Mouse (Mus musculus): ENCODE measurements around the gene 1700023F06Rik. TPM values are rescaled to one million over a fixed set of nuclear protein-coding genes. Genes with fewer than 3 reads are reported as not detected.
"Not testable (repeated sequence)": the region's sequence is repeated elsewhere in the genome, so short reads cannot be mapped to it uniquely, and the experiment has no call there.

Gene 1700023F06Rik
- total RNA-seq, 1 experiment from 2014 or later: not detected

DNA sequence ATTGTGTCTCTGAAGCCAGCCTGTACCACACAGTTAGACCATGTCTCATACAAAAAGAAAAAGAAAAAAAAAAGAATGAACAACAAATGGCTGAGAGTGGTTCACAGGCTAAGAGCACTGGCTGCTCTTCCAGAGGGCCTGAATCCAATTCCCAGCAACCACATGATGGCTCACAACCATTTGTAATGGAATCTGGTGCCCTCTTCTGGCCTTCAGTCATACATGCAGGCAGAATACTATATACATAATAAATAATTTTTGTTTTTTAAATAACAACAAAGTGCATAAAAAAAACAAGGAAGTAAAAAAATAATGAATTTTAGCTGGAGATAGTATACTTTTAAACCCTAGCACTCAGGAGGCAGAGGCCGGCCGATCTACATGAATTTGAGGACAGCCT lies 21.2 kb upstream of the 1700023F06Rik start:
- ATAC-seq (ENCODE audit: extremely low read depth, insufficient number of reproducible peaks, low FRiP score, poor library complexity, severe bottlenecking): no peak

DNA sequence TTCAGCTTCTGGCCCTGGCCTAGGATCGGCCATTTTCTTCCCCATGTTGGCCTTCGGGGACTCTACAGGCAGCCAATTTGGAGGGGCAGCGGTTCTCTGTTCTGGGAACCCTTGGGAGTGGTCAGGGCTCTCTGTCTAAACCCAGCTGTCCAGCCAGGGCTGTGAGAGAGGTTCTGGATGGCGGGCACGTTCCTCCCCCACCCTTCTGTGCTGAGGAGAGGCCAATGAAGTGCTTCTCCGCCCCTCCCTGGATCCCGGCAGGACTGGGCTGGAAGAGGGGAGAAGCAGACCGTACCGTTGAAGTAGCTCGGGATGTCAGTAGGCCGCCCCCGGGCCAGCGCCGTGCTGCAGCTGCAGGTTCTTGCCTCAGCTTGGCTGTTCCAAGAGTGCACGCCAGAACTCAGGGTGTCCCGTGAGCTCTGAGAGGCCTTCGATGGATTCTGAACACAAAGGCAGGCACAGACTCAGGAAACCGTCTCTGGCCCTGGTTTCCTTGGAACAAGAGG lies 15.6 kb upstream of the 1700023F06Rik start:
- ATAC-seq (ENCODE audit: extremely low read depth, insufficient number of reproducible peaks, low FRiP score, poor library complexity, severe bottlenecking): no peak

DNA sequence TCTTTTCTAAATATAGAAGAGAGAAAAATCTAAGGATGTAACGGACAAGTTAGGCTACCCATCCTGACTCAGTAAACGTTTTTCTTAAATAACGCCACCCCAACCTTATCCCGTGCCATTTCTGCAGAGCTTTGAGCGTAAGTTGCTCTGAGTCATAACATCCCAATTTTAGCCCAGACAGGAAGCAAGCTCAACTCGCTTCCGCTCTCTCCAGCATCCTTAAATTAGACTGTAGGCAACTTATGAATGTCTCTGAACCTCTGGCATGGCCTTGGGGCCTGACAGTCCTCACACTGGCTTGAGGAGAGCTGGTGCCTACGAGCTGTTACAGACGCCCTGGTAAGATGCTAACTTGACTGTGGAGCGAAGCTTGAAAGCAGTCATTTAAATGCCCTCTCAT lies 15.1 kb upstream of the 1700023F06Rik start:
- no peak for ATAC-seq (ENCODE audit: extremely low read depth, insufficient number of reproducible peaks, low FRiP score, poor library complexity, severe bottlenecking)

DNA sequence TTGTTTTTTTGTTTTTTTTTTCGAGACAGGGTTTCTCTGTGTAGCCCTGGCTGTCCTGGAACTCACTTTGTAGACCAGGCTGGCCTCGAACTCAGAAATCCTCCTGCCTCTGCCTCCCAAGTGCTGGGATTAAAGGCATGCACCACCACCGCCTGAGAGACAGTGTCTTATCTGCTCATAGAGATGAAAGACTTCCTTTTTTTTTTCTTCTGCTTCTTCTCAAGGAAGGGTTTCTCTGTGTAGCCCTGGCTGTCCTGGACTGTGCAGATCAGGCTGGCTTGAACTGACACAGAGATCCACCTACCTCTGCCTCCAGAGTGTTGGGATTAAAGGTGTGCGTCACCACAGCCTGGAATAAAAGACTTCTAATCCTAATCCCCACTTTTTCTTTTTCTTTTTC lies 14.4 kb upstream of the 1700023F06Rik start:
- not testable (repeated sequence) for ATAC-seq (ENCODE audit: extremely low read depth, insufficient number of reproducible peaks, low FRiP score, poor library complexity, severe bottlenecking)

DNA sequence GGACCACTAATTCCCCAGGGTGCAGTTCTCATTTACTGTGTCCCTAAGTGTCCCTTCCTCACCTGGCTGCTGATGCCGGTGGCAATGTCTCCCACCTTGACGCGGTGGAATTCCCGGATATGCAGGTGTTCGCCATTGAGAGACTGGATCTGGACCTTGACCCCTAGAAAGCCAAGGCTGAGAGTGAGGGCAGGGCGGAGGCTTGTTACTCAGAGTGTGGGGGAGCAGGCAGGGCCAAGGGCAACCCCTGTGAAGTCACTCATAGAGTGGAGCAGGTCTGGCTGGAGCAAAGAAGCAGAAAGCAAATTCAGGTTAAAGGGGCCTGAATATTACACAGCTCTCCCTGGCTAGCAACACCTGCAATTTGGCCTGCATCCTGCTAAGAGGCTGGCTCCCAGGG lies 13.1 kb upstream of the 1700023F06Rik start:
- ATAC-seq (ENCODE audit: extremely low read depth, insufficient number of reproducible peaks, low FRiP score, poor library complexity, severe bottlenecking): no peak

DNA sequence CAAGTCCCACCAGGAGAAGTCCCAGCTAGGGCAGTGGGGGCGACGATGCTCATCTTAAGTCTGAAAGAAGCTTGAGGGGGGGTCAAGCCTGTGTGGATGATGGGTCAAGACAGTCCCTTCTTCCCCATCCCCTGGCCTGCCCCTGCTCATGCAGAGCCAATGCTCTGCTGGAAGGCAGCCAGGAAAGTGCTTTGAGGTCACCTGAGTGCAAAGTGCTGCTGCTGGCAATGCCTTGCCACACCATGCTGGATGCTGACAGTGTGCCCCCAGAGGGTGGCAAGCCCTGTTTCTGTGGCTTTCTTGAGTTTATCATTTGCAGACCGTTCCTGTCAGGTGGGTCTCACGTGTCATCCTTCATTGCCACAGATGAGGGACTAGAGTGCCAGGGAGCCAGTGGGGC lies 11.6 kb upstream of the 1700023F06Rik start:
- ATAC-seq (ENCODE audit: extremely low read depth, insufficient number of reproducible peaks, low FRiP score, poor library complexity, severe bottlenecking): no peak

DNA sequence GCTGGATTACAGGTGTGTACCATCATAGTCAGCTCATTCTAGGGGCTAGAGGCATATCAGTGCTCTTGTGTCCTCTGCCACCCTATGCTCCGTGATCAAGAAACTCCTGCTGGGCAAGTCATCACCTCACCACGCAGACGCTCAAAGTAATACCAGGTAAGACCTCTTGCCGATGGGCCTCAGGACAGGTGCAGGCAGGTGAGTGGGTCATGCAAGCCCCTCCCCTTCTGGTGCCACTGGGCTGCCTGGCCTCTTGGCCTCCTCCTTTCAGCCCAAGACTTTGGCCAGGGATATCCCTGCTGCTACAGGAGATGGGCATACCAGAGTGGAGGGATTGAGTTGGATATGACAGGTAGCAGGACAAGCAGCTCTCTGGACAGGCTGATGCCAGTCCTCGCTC lies 10.9 kb upstream of the 1700023F06Rik start:
- ATAC-seq (ENCODE audit: extremely low read depth, insufficient number of reproducible peaks, low FRiP score, poor library complexity, severe bottlenecking): no peak

DNA sequence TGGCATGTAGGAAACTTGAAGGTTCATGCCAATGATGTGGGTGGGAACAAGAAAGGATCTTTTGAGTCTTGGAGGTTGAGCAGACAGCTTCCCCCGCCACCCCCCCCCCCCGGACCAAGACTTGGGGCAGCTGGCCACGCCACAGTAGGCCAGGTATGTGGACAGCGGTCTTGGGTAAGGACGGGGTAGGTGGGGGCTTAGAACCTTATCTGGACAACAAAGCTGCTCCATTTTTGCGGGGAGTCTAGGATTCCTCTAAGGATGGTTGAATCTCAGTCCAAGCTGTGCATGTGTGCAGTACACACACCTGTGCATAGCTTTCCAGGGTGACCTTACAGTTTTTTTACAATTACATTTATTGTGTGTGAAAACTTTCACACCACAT lies 10.2 kb upstream of the 1700023F06Rik start:
- no peak for ATAC-seq (ENCODE audit: extremely low read depth, insufficient number of reproducible peaks, low FRiP score, poor library complexity, severe bottlenecking)

DNA sequence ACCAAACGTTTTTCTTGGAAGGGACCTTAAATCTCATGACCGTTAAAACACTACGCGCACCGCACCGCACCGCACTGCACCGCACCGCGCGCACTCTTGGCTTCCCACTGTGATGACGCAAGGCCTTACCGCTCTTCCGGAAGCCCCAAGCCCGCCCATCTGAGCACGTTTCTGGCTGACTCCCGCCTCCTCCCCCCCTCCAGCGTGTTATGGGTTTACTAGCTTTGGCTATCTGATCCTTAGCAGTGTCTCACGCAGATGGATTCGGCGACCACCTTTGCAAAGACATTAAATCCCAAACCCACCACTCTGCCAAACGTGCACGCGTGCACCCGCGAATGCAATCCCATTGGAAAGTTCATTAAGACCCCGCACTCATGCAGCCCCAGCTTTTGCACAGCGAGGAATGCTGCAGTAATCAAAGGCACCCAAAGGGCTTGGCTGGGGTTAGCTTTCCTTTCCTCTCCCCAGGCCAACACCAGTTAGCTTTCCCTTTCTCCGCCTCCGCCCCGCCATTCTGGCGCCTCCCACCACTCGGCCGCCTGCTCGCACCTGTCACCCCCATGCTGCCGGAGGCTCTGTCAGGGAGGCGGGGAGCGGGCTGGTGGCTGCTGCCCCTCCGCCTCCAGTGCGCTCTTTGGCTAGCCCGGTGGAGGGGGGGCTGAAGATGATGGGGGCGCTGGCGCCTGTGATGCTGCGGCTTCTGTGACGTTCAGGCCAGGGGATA lies 9.6 kb upstream of the 1700023F06Rik start, which contains the start of gene Spata32:
Spata32 (minus strand) TSS at position 643 of the 727 bp plus-strand sequence.
- peak; percentile 81 for ATAC-seq (ENCODE audit: extremely low read depth, insufficient number of reproducible peaks, low FRiP score, poor library complexity, severe bottlenecking)

DNA sequence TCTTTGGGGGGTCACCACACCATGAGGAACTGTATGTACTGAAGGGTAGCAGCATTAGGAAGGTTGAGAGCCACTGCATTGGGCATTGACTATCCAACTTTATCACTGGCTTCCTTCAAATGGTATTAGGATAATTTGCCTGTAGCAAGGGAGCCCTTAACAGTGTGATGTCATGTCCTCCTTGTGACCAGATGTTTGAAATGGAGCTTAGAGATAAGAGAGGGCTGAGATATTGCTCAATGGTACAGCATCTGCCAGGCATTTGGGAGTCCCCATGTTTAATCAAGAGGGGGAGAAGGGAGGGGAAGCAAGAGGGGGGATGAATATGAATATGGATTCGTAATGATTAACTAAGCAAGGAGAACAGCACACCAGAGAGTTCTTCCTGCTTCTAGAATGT lies 7.0 kb upstream of the 1700023F06Rik start:
- no peak for ATAC-seq (ENCODE audit: extremely low read depth, insufficient number of reproducible peaks, low FRiP score, poor library complexity, severe bottlenecking)

DNA sequence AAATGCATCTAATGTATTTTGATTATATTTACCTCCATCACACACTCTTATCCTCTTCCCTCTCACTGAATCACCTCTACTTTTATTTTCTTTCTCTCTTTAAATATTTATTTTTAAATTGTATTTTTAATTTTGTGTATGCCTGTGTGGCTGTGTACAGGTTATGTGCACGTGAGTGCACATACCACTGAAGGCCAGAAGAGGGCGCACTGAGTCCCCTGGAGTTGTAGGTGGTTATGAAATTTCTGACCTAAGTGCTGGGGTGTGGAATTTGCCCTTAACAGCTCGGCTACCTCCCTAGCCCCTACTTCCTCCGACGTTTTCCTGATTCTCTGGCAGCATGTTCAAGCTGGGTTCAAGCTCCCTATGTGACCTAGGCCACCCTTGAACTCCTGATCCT lies 5.4 kb upstream of the 1700023F06Rik start:
- ATAC-seq (ENCODE audit: extremely low read depth, insufficient number of reproducible peaks, low FRiP score, poor library complexity, severe bottlenecking): no peak

DNA sequence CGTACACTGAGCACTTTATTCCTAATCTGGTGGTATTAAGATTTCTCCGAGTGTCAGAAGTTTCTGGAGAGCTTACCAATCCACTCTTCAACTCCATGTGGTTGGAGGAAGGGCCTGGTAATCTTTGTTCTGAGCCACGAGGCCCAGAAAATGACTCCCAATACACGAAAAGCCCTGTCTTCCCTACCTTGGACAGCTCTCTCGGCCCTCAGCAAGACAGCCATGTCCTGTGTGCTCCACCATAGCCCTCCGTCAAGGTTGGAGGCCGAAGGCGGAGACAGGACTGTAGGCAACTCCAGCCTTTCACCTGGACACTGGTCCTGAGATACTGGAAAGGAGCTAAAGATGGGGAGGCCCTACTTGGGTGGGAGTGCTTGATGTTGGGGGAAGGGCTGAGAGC lies 1.9 kb upstream of the 1700023F06Rik start:
- no peak for ATAC-seq (ENCODE audit: extremely low read depth, insufficient number of reproducible peaks, low FRiP score, poor library complexity, severe bottlenecking)

DNA sequence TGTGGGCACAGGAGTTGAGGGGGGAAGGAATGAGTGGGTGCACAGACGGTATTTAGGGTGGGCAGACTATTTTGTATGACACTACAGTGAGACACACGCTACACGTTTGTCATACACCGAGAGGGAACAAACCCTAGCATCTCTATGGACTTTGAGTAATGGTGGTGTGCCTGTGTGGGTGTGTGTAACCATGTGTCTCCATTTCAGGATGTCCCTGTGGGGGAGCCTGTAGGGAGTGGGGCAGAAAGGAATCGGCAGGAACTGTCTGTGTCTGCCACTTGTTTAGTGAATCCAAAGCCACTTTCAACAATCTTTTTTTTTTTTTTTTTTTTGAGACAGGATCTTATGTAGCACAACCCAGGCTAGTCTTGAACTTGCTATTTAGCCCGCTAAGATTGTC lies 2.2 kb downstream of the 1700023F06Rik start:
- ATAC-seq (ENCODE audit: extremely low read depth, insufficient number of reproducible peaks, low FRiP score, poor library complexity, severe bottlenecking): no peak

DNA sequence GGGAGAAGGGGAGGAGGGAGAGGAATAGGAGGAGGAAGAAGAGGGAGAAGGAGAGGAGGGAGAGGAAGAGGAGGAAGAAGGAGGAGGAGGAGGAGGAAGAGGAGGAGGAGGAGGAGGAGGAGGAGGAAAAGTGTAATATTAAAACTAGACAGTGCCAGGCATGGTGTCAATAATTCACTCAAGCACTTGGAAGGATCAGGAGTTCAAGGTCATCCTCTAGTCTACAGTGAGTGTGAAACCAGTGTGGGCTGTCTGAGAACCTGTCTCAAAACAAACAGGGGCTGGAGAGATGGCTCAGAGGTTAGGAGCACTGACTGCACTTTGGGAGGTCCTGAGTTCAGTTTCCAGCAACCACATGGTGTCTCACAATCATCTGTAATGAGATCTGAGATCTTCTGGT lies 6.0 kb downstream of the 1700023F06Rik start:
- ATAC-seq (ENCODE audit: extremely low read depth, insufficient number of reproducible peaks, low FRiP score, poor library complexity, severe bottlenecking): no peak

DNA sequence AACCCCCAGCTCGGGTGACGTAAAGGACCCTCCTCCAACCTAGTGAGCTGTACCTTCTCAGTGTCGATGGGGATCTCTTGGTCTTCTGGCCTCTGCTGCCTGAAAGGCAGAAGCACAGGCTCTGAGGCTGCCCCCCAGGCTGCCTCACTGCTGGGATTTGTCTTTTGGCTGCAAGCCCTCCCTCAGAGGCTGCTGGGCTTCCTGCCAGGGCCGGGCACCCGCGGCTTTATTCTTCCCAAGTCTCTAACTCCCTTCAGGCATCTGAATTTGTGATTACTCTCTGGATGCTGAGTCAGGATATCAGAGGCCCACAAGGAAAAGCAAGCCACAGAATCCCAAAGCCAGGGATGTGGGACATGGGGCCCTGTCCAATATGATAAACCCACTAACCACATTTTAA lies 6.7 kb downstream of the 1700023F06Rik start:
- ATAC-seq (ENCODE audit: extremely low read depth, insufficient number of reproducible peaks, low FRiP score, poor library complexity, severe bottlenecking): no peak

DNA sequence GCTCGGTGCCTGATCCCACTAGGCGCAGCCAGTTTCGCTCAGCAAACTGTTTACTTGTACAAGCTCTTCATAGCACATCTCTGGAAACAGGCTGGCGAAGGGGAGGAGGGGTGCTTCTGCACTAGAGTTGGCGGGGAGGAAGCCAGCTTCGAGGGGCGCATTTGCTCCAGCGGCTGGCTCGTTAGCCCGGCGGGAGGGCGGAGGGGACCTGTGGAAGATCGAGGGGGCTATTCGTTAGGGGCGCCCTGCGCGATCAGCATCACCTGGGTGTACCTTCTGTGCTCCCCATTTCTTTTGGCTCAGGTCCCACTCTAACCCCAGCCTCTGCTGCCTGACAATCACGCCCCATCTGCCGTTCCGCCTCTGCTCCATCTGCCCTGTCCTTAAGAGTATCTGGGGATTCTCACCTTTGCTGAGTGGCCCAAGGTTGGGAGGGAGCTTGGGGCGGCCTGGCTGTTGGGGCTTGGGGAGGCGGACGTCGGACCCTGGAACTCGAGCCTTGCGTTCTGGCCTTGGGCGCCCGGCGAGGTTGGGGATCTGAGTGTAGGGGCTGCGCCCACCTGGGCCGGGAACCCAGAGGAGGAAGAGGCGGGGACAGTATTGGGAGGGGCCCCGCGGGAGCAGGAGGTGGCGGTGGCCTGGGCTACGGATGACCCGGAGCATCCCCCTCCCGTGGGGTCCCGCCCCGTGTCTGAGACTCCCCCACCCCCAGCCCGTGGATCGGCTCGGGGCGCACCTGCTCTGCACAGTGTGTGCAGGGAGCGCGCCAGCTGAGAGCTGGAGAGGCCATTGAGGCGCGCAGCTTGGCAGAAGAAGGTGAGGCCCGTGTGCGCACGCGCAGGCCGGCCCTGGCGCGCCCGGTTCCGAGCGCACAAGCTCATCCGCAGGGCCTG lies 9.2 kb downstream of the 1700023F06Rik start:
- no peak for ATAC-seq (ENCODE audit: extremely low read depth, insufficient number of reproducible peaks, low FRiP score, poor library complexity, severe bottlenecking)

DNA sequence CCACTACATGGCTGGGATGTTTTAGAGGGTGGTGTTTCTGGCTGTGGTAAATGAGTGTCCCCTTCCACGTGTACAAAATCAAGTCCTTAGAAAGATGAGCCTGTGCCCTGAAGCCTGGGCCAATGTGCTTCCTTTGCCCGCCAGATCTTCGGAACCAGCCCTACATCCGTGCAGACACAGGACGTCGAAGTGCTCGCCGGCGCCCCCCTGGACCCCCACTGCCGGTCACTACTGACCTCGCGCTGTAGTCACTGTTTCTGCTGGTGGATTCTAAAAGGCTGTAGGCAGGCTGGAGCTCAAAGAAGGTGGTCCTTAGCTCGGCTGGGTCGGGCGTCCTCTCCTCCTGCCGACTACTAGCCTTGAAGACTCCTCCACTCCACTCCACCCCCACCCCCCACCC lies 10.0 kb downstream of the 1700023F06Rik start:
- ATAC-seq (ENCODE audit: extremely low read depth, insufficient number of reproducible peaks, low FRiP score, poor library complexity, severe bottlenecking): no peak

DNA sequence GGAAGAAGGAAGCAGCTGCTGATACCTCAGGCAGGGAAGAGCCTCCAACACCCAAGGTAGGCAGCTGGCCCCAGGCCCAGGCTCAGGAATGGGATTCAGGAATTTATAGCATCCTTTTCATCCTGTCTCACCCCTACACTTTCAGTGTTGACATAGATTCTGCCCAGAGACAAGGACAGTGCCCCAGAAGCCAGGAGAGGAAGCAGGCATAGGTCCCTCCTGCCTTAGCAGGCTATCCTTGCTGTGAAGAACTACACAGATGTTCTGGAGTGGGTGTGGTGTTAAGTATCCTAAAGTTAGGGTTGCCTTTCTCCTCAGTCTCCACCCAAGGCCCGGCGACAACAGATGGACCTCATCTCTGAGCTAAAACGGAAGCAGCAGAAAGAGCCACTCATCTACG lies 11.0 kb downstream of the 1700023F06Rik start:
- no peak for ATAC-seq (ENCODE audit: extremely low read depth, insufficient number of reproducible peaks, low FRiP score, poor library complexity, severe bottlenecking)

DNA sequence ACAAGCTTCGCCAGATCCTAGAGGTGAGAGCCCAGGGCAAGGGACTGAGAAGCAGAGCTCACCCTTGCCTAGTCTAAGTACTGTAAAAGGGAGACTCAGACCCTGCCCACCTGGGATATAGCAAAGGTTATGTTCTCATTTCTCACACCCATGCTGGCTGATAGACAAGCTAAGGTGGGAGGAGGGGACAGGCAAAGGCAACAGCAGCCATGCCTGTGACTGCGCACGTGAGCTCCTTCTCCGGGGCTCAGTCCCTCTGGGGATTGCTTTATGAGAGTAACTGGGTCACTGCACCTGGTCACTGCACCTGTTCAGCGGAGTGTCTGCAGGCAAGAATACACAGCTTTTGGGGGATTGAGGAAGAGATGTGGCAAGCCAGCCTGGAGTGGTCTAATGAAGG lies 12.7 kb downstream of the 1700023F06Rik start:
- ATAC-seq (ENCODE audit: extremely low read depth, insufficient number of reproducible peaks, low FRiP score, poor library complexity, severe bottlenecking): no peak

DNA sequence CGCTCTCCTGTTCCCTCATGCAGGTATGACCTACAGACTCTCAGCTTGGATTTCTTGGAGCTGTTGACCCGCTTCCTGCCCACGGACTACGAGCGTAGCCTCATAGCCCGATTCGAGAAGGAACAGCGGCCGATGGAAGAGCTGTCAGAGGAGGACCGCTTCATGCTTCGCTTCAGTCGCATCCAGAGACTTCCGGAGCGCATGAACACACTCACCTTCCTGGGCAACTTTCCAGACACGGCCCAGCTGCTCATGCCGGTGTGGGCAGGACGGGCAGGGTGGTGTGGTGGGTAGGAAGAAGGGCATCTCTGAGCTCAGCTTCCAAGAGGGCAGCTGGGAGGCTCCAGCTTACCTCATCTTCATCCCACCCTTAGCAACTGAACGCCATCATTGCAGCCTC lies 13.1 kb downstream of the 1700023F06Rik start:
- ATAC-seq (ENCODE audit: extremely low read depth, insufficient number of reproducible peaks, low FRiP score, poor library complexity, severe bottlenecking): no peak
